In the genomic region with DNA sequence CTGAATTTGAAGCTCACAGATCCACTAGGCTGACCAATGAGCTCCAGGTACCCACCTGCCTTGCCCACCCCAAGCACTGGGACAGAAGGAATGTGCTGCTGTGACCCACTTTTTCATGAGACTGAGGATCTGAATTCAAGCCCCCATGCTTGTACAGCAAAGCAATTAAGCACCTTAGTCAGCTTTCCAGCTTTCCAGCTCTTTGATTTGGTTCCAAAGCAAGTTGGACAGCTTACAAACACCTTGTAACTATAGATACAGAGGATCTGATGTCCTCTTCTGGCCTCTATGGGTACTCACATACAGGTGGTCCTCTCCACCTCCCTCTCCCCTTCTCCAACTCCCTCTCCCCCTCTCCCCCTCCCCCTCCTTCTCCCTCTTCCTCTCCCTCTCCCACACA, we compare ENCODE assay signal across 28 mouse cellular contexts.
"Had no signal": no experiment of that assay in that cellular context is flagged by ENCODE, and none has a peak within 500 bp of the region (broad histone marks: within the 10 kb centered on the region; RNA-seq: fewer than 3 reads in every experiment).

No protein-coding gene starts in this region.

- H3K9ac ChIP-seq: heart, embryonic 12.5 days; hindbrain, embryonic 12.5 days; hindbrain, embryonic 14.5 days; intestine, embryonic 15.5 days; limb, embryonic 12.5 days; liver, embryonic 13.5 days; liver, embryonic 15.5 days had no signal

- ATAC-seq: hindbrain, embryonic 16.5 days; inflammation-experienced regulatory T-cells, adult 6 months; intestine, embryonic 15.5 days; intestine, postnatal 0 days had no signal

- H3K4me1 ChIP-seq: heart, embryonic 10.5 days; heart, embryonic 12.5 days; hindbrain, embryonic 10.5 days; hindbrain, embryonic 12.5 days; intestine, embryonic 15.5 days; limb, embryonic 10.5 days; limb, embryonic 12.5 days; liver, embryonic 13.5 days; liver, embryonic 15.5 days had no signal

- H3K27me3 ChIP-seq: heart, embryonic 12.5 days; hindbrain, embryonic 12.5 days; intestine, embryonic 15.5 days; limb, embryonic 12.5 days; liver, embryonic 13.5 days; liver, embryonic 15.5 days had no signal

- H3K36me3 ChIP-seq: heart, embryonic 10.5 days; heart, embryonic 12.5 days; hindbrain, embryonic 10.5 days; hindbrain, embryonic 12.5 days; intestine, embryonic 15.5 days; limb, embryonic 10.5 days; limb, embryonic 12.5 days; liver, embryonic 13.5 days; liver, embryonic 15.5 days had no signal

- H3K4me3 ChIP-seq: gastrocnemius, adult 2 months; heart, embryonic 10.5 days; heart, embryonic 12.5 days; hindbrain, embryonic 10.5 days; hindbrain, embryonic 12.5 days; intestine, embryonic 15.5 days; layer of hippocampus, adult 2 months; left cerebral cortex, adult 2 months; limb, embryonic 10.5 days; limb, embryonic 12.5 days; liver, embryonic 13.5 days; liver, embryonic 15.5 days had no signal

- H3K27ac ChIP-seq: gastrocnemius, adult 2 months; heart, embryonic 10.5 days; hindbrain, embryonic 10.5 days; hindbrain, embryonic 12.5 days; hindbrain, embryonic 14.5 days; intestine, embryonic 15.5 days; kidney, postnatal 0 days; layer of hippocampus, adult 2 months; left cerebral cortex, adult 2 months; limb, embryonic 10.5 days; limb, embryonic 12.5 days; liver, embryonic 13.5 days; liver, embryonic 15.5 days had no signal

- H3K4me2 ChIP-seq: heart, embryonic 12.5 days; hindbrain, embryonic 12.5 days; hindbrain, embryonic 14.5 days; intestine, embryonic 15.5 days; limb, embryonic 12.5 days; liver, embryonic 11.5 days; liver, embryonic 13.5 days; liver, embryonic 15.5 days had no signal

- H3K9me3 ChIP-seq: heart, embryonic 10.5 days; heart, embryonic 12.5 days; hindbrain, embryonic 10.5 days; hindbrain, embryonic 12.5 days; intestine, embryonic 15.5 days; limb, embryonic 10.5 days; limb, embryonic 12.5 days; liver, embryonic 13.5 days; liver, embryonic 15.5 days had no signal

- DNase-seq: gastrocnemius, adult 2 months; gastrocnemius, postnatal 10 days; gastrocnemius, postnatal 25 days; heart, adult 18-20 months; heart, postnatal 10 days; heart, postnatal 4 days; kidney, adult 2 months; kidney, adult 9 months; kidney, postnatal 14 days; kidney, postnatal 4 days; liver; liver, embryonic 13.5 days had no signal
